Mouse (Mus musculus) layer of hippocampus, postnatal 14 days (tissue): ENCODE results near the gene Setx. TPM values are rescaled to one million over a fixed set of nuclear protein-coding genes. Genes with fewer than 3 reads are reported as not detected.
A peak's percentile ranks its signal among the peaks of the same experiment; 100 is the strongest.

Experiments
- DNase-seq, 2 experiments: peaks; one replicate each; pipeline ENCODE4 v3.0.0; 2021 to 2022; ENCODE audit warnings: low spot score in 2 of 2, mixed read lengths in 1 of 2
- total RNA-seq, 2 experiments: library from RNA; stranded (reverse); gene quantifications; 2 replicates each; pipeline ENCODE4 v1.2.3; 2021

Gene Setx
- total RNA-seq, 2 experiments from 2014 or later, result 43.8 to 52.8 TPM

DNA sequence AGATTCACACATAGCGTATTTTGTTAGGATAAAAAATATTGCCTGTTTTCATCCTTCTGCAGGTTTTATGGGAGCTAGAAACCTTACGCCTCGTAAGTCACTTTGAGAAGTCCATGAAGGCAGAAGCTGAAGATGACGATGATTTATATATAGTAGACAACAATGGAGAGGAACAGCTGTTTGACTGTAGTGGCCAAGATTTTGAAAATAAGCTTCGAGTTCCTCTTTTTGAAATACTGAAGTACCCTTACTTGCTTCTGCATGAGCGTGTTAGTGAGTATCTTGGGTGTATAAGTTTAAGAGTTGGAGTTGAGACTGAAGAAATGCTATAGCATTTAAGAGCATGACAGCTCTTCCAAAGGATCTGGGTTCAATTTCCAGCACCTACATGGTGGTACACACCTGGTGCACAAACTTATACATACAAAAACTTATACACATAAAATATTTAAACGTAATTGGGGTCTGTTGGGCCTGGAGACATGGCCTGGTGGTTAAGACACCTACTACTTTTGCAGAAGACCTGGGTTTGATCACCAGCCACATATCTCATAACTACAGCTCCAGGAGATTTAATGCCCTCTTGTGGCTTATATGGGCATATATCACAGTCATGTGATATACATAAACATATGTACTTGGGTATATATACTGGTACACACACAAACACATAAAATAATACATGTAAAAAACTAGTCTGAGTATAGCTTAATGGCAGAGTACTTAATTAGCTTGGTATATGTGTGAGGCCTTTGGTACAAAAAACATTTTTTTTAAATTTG is 6.3 kb downstream of the Setx start:
- no peak for DNase-seq

GRCm38 (mm10) chr2:29135161-29135560 is 11.2 kb downstream of the Setx start:
- DNase-seq, result no peak

GRCm38 (mm10) chr2:29151941-29152340 is 28.0 kb downstream of the Setx start:
- DNase-seq, result no peak

DNA sequence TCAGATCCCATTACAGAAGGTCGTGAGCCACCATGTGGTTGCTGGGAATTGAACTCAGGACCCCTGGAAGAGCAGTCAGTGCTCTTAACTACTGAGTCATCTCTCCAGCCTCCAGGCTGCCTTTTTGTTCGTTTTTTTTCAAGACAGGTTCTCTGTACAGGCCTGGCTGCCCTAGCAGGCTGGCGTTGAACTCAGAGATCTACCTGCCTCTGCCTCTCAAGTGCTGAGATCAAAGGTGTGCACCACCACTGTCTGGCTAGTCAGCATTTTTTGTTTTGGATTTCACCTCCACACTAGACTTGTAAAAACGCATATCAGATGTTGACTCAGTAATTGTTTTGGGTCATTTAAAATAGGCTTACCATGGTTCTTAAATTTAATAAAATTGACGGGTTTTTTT is 44.1 kb downstream of the Setx start:
- no peak for DNase-seq

DNA sequence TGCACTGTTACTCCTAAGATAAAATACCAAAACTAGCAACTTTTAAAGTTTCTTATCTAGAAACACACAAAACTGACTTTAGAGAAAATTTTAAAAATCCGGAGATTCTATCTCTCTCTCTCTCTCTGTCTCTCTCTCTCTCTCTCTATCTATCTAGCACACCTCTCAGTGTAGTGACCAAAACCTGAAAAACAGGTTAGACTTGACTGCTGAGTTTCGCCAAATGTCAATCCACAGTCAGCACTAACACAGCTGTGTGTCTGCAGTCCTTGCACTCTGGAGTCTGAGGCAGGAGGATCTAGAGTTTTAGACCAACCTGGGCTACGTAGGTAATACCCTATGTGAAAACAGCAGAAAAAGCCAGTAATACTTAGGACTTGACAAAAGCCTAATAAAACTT is 50.9 kb downstream of the Setx start:
- no peak for DNase-seq

DNA sequence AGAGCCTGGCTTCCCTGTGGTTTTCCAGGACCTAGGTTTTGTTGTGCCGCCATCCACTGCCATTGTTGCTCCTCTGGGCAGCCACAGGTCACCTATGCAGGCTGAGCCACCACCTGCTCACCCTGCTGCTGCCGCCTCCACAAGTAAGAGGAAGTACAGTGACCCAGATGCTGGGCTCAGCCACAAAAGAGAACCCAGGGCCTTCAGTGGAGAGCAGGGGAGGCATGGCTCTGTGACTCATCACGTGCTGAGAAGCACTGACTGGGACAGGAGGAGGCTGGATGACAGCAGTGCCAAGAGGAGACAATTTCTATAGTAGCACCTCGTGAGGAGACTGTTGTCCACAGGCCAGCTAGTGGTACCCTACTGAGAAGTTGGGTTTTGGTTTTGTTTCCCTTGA is 55.8 kb downstream of the Setx start:
- no peak for DNase-seq

DNA sequence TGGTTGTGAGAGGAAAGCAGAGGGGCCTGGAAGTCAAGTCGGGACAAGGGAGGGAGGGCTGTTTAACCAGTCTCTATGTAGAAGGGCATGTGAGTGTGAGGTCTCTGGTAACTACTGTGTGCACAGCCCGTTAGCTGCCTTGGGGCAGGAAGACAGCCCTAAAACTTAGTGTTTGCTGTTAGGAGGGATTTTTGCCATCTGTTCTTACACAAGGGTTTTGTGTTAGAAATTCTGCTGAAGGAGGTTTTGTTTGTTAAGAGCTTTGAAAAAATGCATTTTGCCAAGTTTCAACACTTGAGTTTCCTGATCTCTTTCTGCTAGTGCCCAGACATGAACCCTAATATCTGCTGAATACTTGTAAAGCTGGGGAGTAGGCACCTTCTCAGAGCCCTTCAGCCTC is 57.1 kb downstream of the Setx start:
- no peak for DNase-seq

- no peak for DNase-seq
Measured at GRCm38 (mm10) chr2:29183266-29183924, 59.4 kb downstream of the Setx start.

DNA sequence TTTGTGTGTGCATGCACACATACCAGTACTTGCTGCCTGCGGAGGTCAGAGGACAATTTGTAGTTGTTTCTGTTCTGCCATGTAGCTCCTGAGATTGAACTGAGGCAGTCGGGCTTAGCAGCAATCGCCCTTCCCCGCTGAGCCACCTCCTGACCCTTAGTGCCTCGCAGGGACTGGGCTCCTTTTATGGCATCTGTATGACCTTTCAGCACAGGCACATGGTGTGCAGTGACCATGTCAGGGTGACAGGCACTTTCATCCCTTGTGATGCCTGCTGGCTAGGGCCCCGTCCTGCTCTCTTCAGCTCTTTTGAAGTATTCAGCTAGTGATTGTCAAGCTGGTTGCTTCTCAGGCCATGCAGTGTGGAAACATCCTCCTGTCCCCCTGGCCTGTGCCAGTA is 62.2 kb downstream of the Setx start:
- DNase-seq, result no peak

DNA sequence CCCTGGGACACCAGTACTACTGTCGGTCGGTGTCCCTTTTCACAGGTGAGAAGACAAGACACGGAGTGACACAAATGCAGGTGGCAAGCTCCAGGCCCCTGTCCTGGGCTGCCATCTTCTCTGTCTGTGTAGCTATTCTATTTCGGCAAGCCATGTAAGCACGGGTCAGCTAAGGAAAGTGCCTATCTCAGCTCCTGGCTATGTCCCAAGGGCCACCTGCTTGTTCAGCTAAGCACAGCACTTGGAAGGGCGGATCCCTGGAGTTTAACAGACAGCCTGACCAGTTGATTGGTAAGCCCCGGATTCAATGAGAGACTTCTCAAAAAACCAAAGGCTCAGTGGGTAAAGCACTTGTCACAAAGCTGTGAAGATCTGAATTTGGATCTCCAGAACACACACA is 66.4 kb downstream of the Setx start:
- DNase-seq, result no peak

DNA sequence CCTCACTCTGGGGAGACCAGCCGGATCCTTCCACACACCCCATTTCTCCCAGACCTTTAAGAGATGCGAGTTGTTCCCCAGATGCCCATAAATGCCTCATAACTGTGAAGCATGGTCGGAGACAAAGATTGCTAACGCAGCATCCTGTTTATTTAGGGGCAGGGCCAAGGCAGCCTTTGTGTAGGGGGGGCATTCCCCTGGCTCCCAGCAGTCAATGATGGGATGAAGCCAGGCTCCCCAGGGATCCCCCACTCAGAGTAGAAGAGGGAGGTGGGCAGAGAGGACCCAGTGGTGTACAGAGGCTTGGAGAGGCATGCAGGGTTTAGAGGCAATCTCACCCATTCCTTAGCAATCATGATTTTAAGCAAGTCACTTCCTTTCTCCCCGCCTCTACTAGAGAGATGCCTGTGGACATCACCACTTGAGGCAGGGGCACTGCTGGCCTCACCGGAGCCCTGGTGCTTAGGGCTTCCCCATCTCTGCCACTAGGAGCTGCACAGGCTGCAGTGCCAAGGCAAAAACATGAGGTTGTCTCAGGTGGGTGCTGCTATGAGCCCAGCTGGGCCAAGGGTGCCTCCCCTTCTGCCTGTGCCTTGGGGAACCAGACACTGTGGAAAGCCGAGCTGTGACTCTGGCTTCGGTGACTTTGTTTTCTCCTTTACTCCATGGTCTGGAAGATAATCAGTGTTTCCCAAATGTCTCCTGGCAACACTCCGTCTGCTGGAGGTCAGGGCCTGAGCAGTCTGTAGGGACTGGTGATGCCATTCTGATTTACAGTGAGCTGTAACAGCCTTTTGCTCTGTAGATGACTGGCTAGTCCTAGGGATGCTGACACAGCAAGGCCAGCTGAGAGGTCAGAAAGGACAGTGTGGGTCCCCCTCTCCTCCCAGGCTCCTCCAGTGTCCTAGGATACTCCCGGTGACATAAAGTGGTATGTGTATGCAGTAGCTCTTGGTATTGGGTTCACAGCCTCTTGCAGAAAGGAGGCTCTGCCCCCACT is 67.5 kb downstream of the Setx start:
- no peak for DNase-seq

DNA sequence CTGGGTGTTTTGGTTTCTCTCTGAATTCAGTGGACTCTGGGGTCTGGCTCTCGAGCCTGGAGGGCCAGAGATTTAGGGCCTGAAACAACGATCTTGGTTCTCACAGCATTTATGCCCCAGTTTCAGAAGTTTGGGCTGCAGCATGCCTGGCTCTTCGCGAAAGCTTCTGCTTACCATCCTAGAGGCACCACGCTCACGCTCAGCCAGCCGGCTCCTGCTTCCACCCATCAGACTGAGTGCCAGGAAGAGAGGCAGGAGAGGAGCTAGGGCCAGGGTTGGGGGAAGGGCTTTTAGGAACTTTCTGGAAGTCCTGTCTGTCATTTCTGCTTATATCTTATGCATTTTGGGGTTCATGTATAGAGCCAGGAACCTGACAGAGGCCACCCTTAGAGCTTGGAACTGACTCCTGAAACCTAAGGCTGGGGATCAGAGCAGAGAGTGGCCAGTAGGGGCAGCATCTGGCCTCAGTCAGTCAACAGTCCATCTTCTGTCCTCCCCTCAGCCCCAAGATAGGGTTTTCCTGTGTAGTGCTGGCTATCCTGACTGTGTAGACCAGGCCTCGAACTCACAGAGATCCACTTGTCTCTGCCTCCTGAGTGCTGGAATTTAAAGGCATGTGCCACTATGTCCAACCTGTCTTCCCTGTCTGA is 68.8 kb downstream of the Setx start:
- DNase-seq, result no peak

- no peak for DNase-seq
Measured at GRCm38 (mm10) chr2:29193819-29194546, 70.0 kb downstream of the Setx start.

GRCm38 (mm10) chr2:29194547-29195463 is 70.8 kb downstream of the Setx start:
- peak; percentile 52 to 77 for DNase-seq

DNA sequence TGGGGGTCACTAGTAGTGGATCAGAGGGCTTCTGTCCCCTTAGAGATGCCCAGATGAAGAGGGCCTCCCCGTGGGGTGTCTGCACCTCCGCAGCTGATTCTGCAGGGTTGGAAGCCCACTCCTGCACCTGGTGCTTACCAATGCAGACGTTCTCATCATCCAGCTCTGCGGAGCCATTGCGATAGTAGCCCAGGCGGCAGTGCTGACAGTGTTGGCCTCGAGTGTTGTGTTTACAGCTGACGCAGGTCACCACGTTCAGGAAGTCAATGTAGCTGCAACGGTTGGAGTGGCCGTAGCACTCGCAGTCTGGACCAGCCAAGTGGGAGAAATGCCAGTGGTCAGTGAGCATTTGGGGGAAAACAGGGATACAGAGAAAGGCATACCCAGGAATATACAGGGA is 72.9 kb downstream of the Setx start:
- DNase-seq, result no peak

- DNase-seq, result no peak
Measured at GRCm38 (mm10) chr2:29198446-29198845, 74.5 kb downstream of the Setx start.

- no peak for DNase-seq
Measured at GRCm38 (mm10) chr2:29199909-29200308, 75.9 kb downstream of the Setx start.

GRCm38 (mm10) chr2:29201223-29201955 is 77.4 kb downstream of the Setx start:
- DNase-seq, result no peak

- no peak for DNase-seq
Measured at GRCm38 (mm10) chr2:29206156-29206555, 82.2 kb downstream of the Setx start.
